Mouse (Mus musculus) adrenal gland, postnatal 4 days (tissue): ENCODE results near the gene Adora3. TPM values are rescaled to one million over a fixed set of nuclear protein-coding genes. Genes with fewer than 3 reads are reported as not detected.

Experiments
- DNase-seq, 2 experiments: peaks; one replicate each; pipeline ENCODE4 v3.0.0; 2021 to 2022; ENCODE audit warnings: low spot score in 2 of 2, mixed read lengths in 2 of 2
- total RNA-seq, 2 experiments: library from RNA; stranded (reverse); gene quantifications; 2 replicates each; pipeline ENCODE4 v1.2.3; 2021

Adora3 gene
- total RNA-seq, 2 experiments from 2014 or later: 0.17 to 0.25 TPM

DNA sequence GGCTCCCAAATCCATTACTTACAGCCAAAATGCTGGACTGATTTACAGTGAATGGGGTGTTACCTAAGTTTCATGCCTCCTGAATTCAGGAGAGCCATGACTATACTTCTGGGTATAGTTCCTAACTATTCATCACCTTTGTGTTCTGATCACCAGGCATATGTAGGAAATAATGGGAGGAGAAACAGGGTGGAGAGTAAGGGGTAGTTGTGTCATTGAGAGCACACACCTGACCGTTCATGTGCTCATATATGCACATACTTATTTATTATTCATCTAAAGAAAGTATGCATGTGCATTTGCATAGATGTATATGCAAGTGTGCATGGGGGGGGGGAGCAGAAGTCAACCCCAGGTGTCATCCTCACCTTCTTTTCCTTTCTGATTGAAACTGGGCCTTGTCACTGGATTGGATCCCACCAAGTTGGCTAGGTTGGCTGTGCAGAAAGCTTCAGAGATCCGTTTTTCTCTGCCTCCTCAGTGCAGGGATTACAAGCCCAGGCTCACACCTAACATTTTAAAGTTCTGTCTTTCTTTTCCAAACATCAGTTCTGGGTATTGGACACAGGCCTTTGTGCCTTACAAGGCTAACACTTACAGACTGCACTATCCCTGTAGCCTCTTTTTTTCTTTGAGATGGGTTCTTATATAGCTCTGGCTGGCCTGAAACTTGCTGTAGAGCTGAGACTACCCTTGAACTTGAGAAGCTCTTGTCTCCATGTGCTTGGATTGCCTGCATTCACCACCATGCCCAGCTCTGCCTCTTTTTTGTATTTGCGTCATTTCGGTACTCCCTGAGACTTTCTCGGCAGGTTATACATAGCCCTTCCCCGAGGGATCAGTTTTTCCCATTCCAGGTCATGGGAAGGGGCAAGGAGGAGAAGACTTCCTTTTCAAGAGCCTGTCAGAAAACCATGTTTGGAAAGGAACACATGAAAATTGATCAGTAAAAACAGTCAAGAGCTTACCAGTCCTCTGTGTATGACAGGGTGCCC lies 3.1 kb downstream of the Adora3 start:
- no peak for DNase-seq

DNA sequence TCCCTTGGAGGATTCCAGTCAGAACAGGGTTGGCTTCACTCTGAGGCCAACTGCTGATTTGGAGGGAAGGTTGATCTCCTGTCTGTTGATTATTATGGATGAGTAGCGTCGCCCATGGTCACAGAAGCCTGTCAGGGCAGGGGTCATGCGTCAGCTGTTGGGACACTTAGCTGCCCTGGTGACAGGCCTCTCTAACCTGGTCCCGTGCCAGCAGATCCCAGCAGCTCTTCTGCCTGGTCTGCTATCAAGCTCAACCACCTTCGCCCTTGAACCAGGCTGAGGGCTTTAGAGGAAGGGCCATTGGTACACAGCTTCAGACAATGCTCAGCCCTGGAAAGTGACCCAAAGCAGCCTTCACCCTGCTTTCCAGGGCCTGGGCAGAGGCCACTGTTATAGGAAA lies 5.4 kb downstream of the Adora3 start:
- DNase-seq: no peak

DNA sequence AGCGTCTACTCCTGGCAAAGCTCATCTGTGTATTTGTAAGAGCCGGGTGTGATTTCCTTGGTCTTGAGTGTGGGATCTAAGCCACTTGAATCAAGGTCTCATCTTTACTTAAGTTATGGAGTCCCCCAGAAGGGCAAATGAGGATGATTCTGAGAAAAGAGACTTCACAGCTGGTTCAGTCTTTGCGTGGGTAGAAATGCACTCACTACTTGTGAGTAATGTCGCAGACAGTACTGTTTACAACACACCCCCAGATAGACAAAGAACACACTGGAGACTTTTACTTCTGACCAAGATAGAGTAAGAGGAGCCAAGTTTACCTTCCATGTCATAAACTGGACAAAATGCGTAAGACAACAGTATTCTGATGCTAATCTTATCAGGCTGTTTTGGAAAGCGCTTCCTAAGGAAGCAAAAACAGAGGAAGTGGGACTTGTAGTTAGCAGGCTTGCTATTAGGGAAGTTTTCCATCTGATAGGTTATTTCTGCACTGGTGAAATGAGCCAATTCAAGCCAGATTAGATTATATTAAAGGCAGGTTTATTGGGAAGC lies 6.7 kb downstream of the Adora3 start:
- no peak for DNase-seq

DNA sequence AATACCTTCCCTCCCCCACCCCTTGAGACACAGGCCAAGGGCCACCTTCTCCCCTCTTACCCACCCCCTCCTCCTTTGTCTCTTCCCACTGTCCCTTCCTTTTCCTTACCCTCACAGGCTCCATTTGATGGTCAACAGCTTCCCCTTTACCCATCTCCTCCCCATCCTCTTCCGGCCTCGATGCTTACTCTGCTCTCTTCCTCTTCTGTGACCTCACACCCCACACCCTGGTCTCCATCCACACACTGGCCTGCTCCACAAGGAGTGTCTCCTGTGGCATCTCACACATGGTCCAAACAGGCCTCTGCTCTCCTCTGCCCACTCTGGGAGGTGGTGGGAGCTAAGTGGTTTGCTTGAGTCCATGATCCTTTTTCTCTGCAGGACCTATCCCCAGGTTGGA lies 7.3 kb downstream of the Adora3 start:
- DNase-seq: no peak

DNA sequence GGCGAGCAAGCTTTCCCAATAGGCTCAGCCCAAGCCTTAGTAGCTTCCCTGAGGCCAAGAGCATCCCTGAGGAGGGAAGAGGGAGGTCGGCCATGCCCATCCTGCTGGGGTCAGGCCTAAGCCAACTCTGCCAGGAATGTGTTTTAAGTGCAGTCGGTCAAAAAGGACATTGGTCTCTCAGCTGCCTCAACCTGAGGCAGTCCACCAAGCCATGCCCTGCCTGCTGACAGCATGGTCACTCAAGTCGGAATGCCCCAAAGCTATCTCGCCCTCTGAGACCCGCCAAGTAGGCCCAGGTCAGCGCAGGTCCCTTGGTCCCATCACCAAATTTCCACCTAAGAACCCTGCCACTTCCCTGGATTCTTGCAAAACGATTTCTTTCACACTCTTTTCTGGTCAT lies 8.1 kb downstream of the Adora3 start:
- DNase-seq: no peak

DNA sequence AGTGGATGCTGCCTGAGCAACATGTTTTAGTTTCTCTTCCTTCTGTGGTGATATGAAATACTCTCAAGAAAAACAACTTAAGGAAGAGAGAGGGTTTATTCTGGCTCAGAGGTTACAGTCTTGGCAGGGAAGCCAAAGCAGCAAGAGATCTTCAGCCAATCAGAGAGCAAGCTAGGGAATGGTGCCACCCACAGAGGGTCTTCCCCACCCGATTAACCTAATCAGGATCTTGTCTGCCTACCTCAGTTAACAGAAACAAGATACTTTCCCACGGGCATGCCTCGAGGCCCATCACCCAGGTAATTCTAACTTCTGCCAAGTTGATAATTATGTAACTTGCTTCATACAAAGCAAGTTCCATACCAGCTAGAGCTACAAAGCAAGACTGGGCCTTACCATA lies 9.8 kb downstream of the Adora3 start:
- DNase-seq: no peak

DNA sequence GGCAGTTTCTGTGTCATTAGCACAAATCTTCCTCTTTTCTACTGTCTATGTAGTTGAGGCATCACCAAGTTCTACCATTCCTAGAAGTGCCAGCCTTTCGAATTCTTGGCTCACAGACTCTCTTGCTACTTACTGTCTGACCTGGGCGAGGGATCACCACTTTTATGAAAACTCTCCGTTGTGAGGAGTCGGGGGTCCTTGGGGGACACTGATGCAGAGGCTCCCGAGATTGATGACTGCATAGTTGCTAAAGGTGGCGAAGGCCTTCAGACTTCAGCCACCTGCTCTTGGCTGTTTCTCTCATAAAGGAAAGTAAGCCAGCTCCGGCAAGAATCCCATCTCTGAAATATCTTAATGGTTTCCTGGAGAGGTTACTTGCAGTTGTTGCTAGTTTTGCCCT lies 11.4 kb downstream of the Adora3 start:
- DNase-seq: no peak

DNA sequence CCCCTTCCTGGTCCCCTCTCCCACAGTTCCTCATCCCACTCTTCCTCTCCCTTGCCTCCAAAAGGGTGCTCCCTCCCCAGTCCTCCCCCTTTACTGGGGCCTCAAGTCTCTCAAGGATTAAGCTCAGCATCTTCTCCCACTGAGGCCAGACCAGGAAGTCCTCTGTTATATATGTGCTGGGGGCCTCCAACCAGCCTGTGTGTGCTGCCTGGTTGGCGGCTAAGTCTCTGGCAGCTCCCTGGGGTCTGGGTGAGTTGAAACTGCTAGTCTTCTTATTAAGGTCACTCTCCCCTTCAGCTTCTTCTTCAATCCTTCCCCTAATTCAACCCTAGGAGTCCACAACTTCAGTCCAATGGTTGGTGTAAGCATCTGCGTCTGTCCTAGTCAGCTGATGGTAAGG lies 12.5 kb downstream of the Adora3 start:
- DNase-seq: no peak

DNA sequence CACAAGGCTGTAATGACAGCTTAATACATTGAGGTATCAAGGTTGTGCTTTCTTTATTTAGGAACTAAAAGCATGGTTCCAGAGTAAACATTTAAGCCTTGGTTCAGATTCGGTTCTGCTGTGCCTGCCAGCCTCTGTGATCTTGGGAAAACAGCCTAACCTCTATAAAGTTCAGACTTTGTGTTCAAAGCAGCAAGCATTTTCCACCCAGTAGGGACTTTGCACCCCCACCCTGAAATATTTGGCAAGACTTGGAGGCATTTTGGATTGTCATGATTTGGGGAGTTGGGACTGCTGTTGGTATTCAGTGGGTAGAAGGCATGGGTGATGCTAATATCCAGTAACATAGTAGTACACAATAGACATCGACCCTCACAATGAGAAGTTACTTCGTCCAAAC lies 18.3 kb downstream of the Adora3 start:
- no peak for DNase-seq

DNA sequence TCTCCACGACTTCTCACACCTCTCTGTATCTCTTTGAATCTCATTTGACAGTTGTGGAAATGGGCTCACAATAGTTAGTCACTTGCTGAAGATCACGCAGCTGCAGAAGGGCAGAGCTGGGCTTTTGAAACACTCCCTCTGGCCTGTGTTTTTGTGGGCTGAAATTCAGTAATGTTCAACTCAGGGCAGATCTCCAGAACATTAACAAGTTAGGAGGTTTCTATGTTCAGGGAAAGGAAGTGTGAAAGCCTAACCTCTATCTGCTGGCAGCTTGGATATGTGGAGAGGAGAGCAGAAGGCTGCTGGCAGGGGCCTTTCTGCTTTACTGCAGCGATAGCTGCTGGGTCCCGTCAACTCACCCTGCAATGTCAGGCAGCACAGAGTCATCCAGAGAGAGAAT lies 19.6 kb downstream of the Adora3 start:
- no peak for DNase-seq

DNA sequence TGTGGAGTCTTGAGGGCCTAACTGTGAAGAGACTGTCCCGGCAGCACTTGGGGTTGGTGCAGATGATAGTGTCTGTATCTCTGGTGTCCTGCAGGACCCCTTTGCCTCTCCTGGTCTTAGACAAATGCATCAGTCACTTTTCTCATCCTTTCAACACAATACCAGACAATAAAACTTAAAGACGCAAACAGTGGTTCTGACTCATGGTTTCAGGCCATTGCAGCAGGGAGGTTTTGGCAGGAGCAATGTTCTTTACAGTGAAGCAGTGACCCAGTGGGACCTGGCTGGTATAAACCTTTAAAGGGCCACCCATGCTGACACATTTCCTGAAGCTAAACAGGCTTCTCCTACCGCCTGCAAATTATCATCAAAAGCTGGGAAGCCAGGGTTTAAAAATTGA lies 20.5 kb downstream of the Adora3 start:
- no peak for DNase-seq

DNA sequence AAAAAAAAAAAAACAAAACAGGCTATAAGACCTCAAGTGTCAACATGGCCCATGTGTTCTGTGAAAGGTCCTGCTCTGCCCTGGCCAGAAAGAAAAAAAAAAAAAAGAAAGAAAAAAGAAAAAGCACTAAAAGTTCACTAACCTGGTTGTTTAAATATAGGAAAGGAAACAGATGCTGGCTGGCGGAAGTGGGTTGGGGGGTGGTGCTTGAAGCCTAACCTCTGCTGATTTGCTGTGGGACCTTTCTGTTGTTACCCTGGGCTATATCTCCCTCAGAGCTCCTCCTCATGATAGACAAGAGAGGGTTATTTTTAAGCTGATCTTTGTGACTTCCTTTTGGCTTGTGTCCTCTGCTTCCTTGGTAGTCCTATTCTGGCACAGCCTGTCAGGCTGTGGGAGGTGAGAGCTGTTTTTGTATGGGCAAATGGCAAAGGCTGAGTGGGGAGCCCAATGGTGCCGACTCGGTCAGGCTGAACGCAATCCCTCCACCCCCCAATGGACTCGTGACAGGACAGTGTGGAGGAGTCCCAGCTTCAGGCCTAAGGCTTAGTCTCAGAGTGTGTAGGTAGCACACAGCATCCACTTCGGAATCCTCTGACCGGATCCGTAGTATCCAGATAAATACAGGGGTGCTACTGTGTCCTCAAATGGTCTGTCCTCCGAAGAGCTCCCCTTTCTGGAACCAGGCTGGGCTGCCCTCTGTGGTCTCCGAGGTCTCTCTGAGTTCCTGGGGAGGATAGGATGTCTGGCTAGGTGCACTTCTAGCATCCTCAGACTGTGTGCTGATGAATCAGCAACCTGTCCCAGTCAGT lies 21.3 kb downstream of the Adora3 start:
- DNase-seq: no peak

DNA sequence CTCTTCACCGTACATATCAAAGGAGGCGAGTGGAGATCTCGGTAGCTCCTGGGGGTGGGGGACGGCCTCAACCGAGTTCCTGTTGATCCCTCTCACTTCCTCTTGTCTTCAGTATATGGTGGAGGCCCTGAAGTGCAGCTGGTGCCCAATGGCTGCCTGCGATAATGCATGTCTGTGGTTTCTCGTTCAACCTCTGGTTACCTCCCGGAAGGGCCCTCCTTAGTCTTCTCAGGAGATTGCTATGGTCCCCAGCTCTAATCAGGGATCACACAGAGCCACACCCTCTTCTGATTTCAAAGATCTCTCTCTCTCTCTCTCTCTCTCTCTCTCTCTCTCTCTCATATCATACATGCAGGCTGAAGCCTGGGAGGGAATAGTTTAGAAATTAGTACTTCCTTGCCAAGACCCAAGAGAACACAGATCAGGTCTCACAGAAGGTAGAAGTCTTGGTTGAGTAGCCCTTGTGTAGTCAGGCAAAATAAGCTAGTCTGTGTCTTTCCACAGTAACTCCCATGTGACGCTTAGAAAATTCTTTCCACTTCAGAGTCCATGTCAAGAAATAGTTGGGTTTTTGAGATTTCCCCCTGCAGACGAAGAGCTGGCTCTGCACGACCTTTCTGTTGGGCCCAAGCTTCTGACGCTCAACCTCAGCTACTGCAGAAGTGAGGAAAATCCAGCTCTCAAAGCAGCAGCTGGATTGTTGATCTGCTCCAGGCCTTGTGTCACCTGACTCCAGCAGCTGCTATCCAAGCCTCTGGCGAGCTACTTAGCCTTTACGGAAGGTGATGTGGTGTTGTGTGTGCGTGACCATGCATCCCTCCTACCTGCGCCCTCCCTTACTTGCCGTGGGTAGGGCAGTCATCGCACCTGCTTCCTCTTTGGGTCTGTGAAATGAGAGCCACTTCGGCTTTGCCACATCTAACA lies 22.2 kb downstream of the Adora3 start:
- no peak for DNase-seq

DNA sequence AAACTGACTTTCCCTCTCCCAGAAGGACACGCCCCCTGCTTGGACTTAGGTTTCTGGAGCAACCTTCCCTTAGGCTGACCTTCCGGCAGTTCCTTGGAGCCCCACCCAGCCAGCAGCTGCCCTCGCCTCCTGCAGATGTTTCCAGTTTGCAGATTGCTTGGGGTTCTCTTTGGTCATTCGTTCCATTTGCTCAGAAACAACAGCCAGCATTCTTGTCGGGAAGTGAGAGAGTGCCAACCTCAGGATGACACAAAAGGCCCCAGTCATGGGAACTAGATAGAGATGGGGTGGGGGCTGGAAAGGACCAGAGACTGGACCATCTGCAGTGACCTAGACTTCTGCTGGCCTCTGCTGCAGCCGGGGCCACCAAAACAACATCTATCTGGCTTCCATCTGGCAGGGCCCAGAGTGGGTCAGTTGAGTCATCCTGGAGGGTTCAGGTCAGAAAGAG lies 23.3 kb downstream of the Adora3 start:
- no peak for DNase-seq

DNA sequence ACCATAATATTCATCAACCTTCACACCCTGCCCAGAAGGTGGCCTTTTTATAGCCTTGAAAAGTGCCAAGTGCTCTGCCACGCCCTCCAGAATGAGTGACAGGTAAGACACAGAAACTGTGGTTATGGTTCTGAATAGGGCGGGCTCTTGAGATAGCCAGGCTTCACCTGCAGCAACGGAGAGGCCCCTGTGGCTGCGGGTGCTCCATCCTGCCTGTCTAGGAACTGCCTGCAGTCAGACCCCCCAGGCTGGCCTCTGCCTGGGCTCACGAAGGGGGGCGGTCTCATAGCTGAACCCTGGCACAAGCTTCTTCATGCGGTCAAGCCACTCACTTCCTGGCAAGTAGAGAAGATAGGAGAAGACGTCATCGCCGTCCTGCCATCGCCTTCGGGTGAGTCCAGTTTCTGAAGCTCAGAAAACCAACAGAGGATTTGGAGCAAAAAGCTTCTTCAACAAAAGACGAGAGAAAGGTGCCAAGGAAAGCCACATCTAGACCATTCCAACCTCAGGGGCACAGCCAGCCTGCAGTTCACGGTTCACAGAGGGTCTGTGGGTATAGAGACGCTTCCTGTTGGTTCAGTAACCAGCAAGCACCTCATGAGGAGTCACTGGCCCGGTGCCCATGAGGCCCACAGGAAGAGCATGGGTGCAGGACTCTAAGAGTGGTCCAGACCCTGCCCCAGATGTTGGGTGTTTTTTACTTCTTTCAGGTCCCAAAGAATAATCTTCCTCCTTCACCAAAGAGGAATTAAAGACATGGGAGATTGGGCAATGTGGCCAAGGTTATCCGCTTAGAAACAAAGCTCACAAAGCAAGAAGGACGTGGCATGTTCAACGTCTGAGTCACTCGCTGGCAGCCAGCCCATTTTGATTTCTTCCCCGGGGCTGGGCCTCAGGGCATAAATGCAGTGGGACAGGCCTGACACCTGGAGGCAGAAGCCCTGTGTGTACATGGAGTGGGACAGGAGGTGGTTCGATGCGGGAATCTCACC lies 24.2 kb downstream of the Adora3 start:
- peak; percentile 91 to 93 for DNase-seq

DNA sequence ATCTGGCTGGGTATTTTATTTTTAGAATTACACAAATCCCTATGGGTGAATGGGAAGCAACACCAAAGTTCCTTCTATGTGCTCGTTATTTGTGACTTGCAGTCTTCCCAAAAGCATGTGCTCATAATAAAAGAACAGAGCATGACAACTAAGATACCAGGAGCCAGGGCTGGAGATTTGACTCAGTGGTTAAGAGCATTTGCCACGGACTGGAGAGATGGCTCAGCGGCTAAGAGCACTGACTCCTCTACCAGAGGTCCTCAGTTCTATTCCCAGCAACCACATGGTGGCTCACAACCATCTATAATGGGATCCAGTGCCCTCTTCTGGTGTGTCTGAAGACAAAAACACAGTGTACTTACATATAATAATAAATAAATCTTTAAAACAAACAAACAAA lies 26.2 kb downstream of the Adora3 start:
- no peak for DNase-seq

DNA sequence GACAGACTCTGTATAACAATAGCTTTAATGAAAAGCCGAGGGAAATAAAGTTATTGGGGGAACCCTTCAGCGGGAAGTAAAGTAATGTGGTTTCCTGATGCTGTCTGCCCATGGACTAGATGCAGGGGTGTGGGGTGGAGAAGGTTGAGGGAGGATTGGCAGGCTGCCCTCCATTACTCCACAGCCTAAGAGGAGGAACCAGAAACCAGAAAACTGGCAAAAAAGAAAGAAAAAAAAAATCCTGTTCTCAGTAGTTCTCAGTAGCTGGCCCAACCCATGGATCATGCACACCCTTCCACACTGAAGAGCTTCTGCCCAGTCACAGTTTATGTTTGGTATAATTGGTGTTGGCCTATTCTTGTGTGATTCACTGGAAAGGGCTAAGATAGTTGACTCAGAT lies 27.7 kb downstream of the Adora3 start:
- DNase-seq: no peak

DNA sequence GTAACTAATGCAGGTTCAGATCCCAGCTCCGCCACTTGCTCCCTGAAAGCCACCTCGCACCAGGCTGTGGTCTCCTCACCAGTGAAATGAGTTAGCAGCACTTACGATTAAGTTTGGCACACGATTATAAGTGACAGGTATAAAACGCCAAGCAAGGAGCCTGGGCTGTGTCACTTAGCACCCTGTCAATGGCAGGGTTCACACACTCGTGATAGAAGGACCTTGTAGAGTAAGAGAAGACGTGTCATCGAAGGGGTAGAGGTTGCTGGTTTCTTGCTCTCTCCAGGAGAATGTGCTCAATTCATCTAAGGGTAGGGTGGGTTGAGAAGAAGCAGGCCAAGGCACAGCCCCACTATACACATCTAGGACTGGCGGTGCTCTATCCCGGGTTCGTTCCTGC lies 28.2 kb downstream of the Adora3 start:
- no peak for DNase-seq

DNA sequence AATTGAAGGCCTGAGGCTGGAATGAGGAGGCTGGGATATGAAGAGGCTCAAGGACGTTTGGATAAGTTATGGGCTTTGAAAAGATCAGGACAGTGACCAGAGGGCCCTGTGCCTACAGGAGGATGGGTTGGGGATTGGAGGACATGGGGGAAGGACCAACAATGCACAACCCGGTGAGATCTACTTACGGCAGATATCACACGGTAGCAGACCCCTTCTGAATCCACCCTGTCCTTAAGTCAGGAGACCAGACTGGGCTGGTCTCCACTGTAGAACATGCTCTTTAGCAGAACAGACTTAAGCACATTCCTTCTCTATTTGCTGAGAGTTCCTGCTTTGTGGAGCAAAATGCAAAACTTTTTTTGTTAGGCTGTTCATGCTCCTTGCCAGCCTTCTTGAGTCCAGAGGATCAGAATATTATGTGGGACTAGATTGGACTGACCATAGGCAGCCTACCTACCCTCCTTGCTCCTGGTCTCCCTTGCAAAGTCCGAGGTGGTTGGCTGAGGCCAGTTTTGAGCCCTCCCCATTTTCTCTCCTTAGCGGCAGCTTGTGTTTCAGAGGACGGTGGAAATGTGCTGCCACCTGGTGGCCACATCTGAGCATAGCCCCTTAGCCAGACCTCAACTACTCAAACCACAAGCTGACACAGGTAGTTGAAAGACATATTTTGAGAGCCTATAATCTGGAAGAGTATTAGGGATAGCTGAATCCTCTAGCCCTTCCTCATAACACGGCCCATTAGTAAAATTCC lies 28.9 kb downstream of the Adora3 start:
- DNase-seq: peak; percentile 65 to 67
